Mouse (Mus musculus) heart, embryonic 15.5 days (tissue): ENCODE data around the gene Olfr1410. TPM values are rescaled to one million over a fixed set of nuclear protein-coding genes. Genes with fewer than 3 reads are reported as not detected.

Experiments used
- ATAC-seq: fragments of 200-750 bp; cut with Nextera tagmentation; replicated peaks from 2 replicates; pipeline ENCODE4 v1.8.0; 2017; ENCODE audit warnings: low read depth, moderate TSS enrichment; ENCODE audit not compliant: insufficient number of reproducible peaks, insufficient read depth, low FRiP score
- H3K27ac ChIP-seq: fragments of 300-500 bp; sonication (generic); 2 replicates; pipeline ENCODE4 v1.5.1; 2015; ENCODE audit warnings: mild to moderate bottlenecking, inconsistent platforms
- H3K27me3 ChIP-seq: fragments of 300-500 bp; sonication (generic); 2 replicates; pipeline ENCODE4 v1.6.1; 2015; ENCODE audit warnings: inconsistent platforms
- H3K36me3 ChIP-seq: fragments of 300-500 bp; sonication (generic); 2 replicates; pipeline ENCODE4 v1.6.1; 2015; ENCODE audit warnings: mild to moderate bottlenecking, inconsistent platforms
- H3K4me1 ChIP-seq: fragments of 300-500 bp; sonication (generic); replicated peaks from 2 replicates; pipeline ENCODE4 v1.6.1; 2015; ENCODE audit warnings: inconsistent platforms
- H3K4me2 ChIP-seq: fragments of 300-500 bp; sonication (generic); 2 replicates; pipeline ENCODE4 v1.6.1; 2015; ENCODE audit warnings: inconsistent platforms, mild to moderate bottlenecking, moderate library complexity
- H3K4me3 ChIP-seq: fragments of 300-500 bp; sonication (generic); 2 replicates; pipeline ENCODE4 v1.5.1; 2015; ENCODE audit warnings: mild to moderate bottlenecking, inconsistent platforms
- H3K9ac ChIP-seq: fragments of 300-500 bp; sonication (generic); 2 replicates; pipeline ENCODE4 v1.6.1; 2015; ENCODE audit warnings: mild to moderate bottlenecking, inconsistent platforms
- H3K9me3 ChIP-seq: fragments of 300-500 bp; sonication (generic); replicated peaks from 2 replicates; pipeline ENCODE4 v1.6.1; 2016; ENCODE audit warnings: inconsistent platforms
- WGBS: fragments of 180-500 bp; shearing (Covaris S2); methylation state at CpG from one replicate; pipeline ENCODE4 v1.1.7; 2015; ENCODE audit warnings: mixed read lengths; 5-methylcytosine and 5-hydroxymethylcytosine counted together
- polyA plus RNA-seq: library from polyadenylated mRNA; unstranded; fragments of >200 nt; fragmentation: Nextera tagmentation; extraction: Ambion mirVana; gene quantifications from 2 replicates; pipeline ENCODE4 v1.2.1, GENCODE M21; 2015

Olfr1410 gene
- polyA plus RNA-seq, 1 experiment from 2014 or later = not detected

- peak within 1 kb of the TSS; percentile 88 for H3K4me2 ChIP-seq
These were observed 36.1 kb downstream of the Olfr1410 start, which contains the start of gene Cops9 for GRCm38 (mm10) chr1:92641514-92642272. Gene Cops9 (minus strand): TSS chr1:92641985.

GRCm38 (mm10) chr1:92643691-92644090 lies 38.1 kb downstream of the Olfr1410 start:
- Histone ChIP-seq H3K4me2 (no peak overlapping the region), H3K4me1 (peaks cover 28% of the 10 kb centered on the region), H3K9me3 (no peaks in the 10 kb centered on the region), H3K27ac (no peak overlapping the region), H3K4me3 (no peak overlapping the region), H3K27me3 (peaks cover 9% of the 10 kb centered on the region), H3K36me3 (peaks cover 8% of the 10 kb centered on the region; the same call in 1 of the 2 replicates), H3K9ac (no peak overlapping the region)
- ATAC-seq = no peak
- WGBS = 61% methylated on average over 4 of the region's 4 CpGs

More at GRCm38 (mm10) chr1:92641514-92642272, 36.1 kb downstream of the Olfr1410 start, which contains the start of gene Cops9:
- peaks cover 7% of the 10 kb centered on the region for H3K27me3 ChIP-seq
- H3K4me3 ChIP-seq = peak within 1 kb of the TSS; percentile 78
- 2% methylated on average over 50 of the region's 50 CpGs for WGBS
- ATAC-seq = peak; percentile 89
- H3K36me3 ChIP-seq = peaks cover 24% of the 10 kb centered on the region
- no peaks in the 10 kb centered on the region for H3K9me3 ChIP-seq
- peak within 1 kb of the TSS; percentile 88 for H3K9ac ChIP-seq
- H3K4me1 ChIP-seq = peaks cover 22% of the 10 kb centered on the region
- peak within 1 kb of the TSS; percentile 52 for H3K27ac ChIP-seq

GRCm38 (mm10) chr1:92644916-92645315 lies 39.3 kb downstream of the Olfr1410 start:
- no peak overlapping the region for H3K27ac ChIP-seq
- H3K4me2 ChIP-seq = no peak overlapping the region
- H3K27me3 ChIP-seq = peaks cover 9% of the 10 kb centered on the region
- H3K4me3 ChIP-seq = no peak overlapping the region
- 76% methylated on average over 5 of the region's 5 CpGs for WGBS
- no peak overlapping the region for H3K9ac ChIP-seq
- H3K4me1 ChIP-seq = peaks cover 27% of the 10 kb centered on the region
- H3K9me3 ChIP-seq = no peaks in the 10 kb centered on the region
- H3K36me3 ChIP-seq = no peaks in the 10 kb centered on the region
- no peak for ATAC-seq

- no peak for ATAC-seq
- WGBS = 51% methylated on average over 2 of the region's 2 CpGs
- Histone ChIP-seq H3K9me3 (no peaks in the 10 kb centered on the region), H3K27me3 (peaks cover 9% of the 10 kb centered on the region), H3K4me3 (no peak overlapping the region), H3K27ac (no peak overlapping the region), H3K9ac (no peak overlapping the region), H3K4me2 (no peak overlapping the region), H3K4me1 (peaks cover 15% of the 10 kb centered on the region), H3K36me3 (no peaks in the 10 kb centered on the region)
These were observed 40.5 kb downstream of the Olfr1410 start for GRCm38 (mm10) chr1:92646111-92646510.

- ATAC-seq = no peak
- H3K27ac ChIP-seq = no peak overlapping the region
- H3K36me3 ChIP-seq = no peaks in the 10 kb centered on the region
- H3K4me1 ChIP-seq = peaks cover 13% of the 10 kb centered on the region
- no peak overlapping the region for H3K4me3 ChIP-seq
- no peak overlapping the region for H3K4me2 ChIP-seq
- peaks cover 9% of the 10 kb centered on the region for H3K27me3 ChIP-seq
- no peaks in the 10 kb centered on the region for H3K9me3 ChIP-seq
- WGBS = 70% methylated on average over 7 of the region's 7 CpGs
- H3K9ac ChIP-seq = no peak overlapping the region
These were observed 41.0 kb downstream of the Olfr1410 start for GRCm38 (mm10) chr1:92646601-92647000.

- Histone ChIP-seq H3K36me3 (no peaks in the 10 kb centered on the region), H3K4me3 (no peak overlapping the region), H3K4me2 (no peak overlapping the region), H3K27ac (no peak overlapping the region), H3K9ac (no peak overlapping the region), H3K4me1 (peaks cover 12% of the 10 kb centered on the region), H3K9me3 (no peaks in the 10 kb centered on the region), H3K27me3 (peaks cover 9% of the 10 kb centered on the region)
- WGBS = 60% methylated on average over 4 of the region's 4 CpGs
- ATAC-seq = no peak
These were observed 41.4 kb downstream of the Olfr1410 start for GRCm38 (mm10) chr1:92647026-92647425.

GRCm38 (mm10) chr1:92647752-92648151 lies 42.2 kb downstream of the Olfr1410 start:
- 7% methylated on average over 8 of the region's 8 CpGs for WGBS
- H3K4me3 ChIP-seq = no peak overlapping the region
- H3K9ac ChIP-seq = no peak overlapping the region
- peaks cover 6% of the 10 kb centered on the region for H3K4me1 ChIP-seq
- H3K27ac ChIP-seq = no peak overlapping the region
- H3K9me3 ChIP-seq = no peaks in the 10 kb centered on the region
- peaks cover 12% of the 10 kb centered on the region for H3K27me3 ChIP-seq
- H3K4me2 ChIP-seq = peak overlapping the region; percentile 17; the same call in 1 of the 2 replicates
- no peak; the same call in 1 of the 2 replicates for ATAC-seq
- H3K36me3 ChIP-seq = no peaks in the 10 kb centered on the region

- Histone ChIP-seq H3K4me1 (peaks cover 6% of the 10 kb centered on the region), H3K9me3 (no peaks in the 10 kb centered on the region), H3K27ac (no peak overlapping the region), H3K4me2 (peak overlapping the region; percentile 17; the same call in 1 of the 2 replicates), H3K9ac (no peak overlapping the region), H3K4me3 (no peak overlapping the region), H3K27me3 (peaks cover 12% of the 10 kb centered on the region), H3K36me3 (no peaks in the 10 kb centered on the region)
- ATAC-seq = no peak
- whole genome bisulfite sequencing = 42% methylated on average over 10 of the region's 10 CpGs
These were observed 42.6 kb downstream of the Olfr1410 start for GRCm38 (mm10) chr1:92648197-92648596.

GRCm38 (mm10) chr1:92648673-92649072 lies 43.1 kb downstream of the Olfr1410 start, which contains the start of gene Otos:
Gene Otos (minus strand): TSS chr1:92648841.
- ATAC-seq = no peak
- no peak within 1 kb of the TSS for H3K9ac ChIP-seq
- peaks cover 6% of the 10 kb centered on the region for H3K4me1 ChIP-seq
- no peaks in the 10 kb centered on the region for H3K36me3 ChIP-seq
- no peak within 1 kb of the TSS for H3K4me3 ChIP-seq
- WGBS = 24% methylated on average over 8 of the region's 8 CpGs
- H3K27ac ChIP-seq = no peak within 1 kb of the TSS
- peak within 1 kb of the TSS; percentile 17; the same call in 1 of the 2 replicates for H3K4me2 ChIP-seq
- H3K9me3 ChIP-seq = no peaks in the 10 kb centered on the region
- peaks cover 15% of the 10 kb centered on the region for H3K27me3 ChIP-seq

- Histone ChIP-seq H3K27me3 (peaks cover 22% of the 10 kb centered on the region), H3K4me2 (no peak overlapping the region), H3K27ac (no peak overlapping the region), H3K36me3 (no peaks in the 10 kb centered on the region), H3K4me1 (peaks cover 6% of the 10 kb centered on the region), H3K4me3 (no peak overlapping the region), H3K9me3 (no peaks in the 10 kb centered on the region), H3K9ac (no peak overlapping the region)
- 62% methylated on average over 3 of the region's 3 CpGs for WGBS
- no peak for ATAC-seq
These were observed 45.9 kb downstream of the Olfr1410 start for GRCm38 (mm10) chr1:92651467-92651866.

GRCm38 (mm10) chr1:92653179-92653578 lies 47.6 kb downstream of the Olfr1410 start:
- H3K27me3 ChIP-seq = peaks cover 17% of the 10 kb centered on the region; the same call in 1 of the 2 replicates
- no peak for ATAC-seq

More at GRCm38 (mm10) chr1:92653179-92653578, 47.6 kb downstream of the Olfr1410 start:
- H3K4me2 ChIP-seq = no peak overlapping the region
- 88% methylated on average over 3 of the region's 3 CpGs for WGBS
- no peak overlapping the region for H3K9ac ChIP-seq
- H3K9me3 ChIP-seq = no peaks in the 10 kb centered on the region
- H3K4me1 ChIP-seq = no peaks in the 10 kb centered on the region
- H3K27ac ChIP-seq = no peak overlapping the region
- no peak overlapping the region for H3K4me3 ChIP-seq
- no peaks in the 10 kb centered on the region for H3K36me3 ChIP-seq
